Mouse (Mus musculus) liver, embryonic 15.5 days (tissue): ENCODE data around the gene Muc20. TPM values are rescaled to one million over a fixed set of nuclear protein-coding genes. Genes with fewer than 3 reads are reported as not detected.

ENCODE experiments used
- ATAC-seq: fragments of 200-750 bp; cut with Nextera tagmentation; 2 replicates; pipeline ENCODE4 v1.8.0; 2017; ENCODE audit warnings: moderate number of reproducible peaks, mild to moderate bottlenecking, moderate library complexity; ENCODE audit not compliant: insufficient read depth
- H3K27ac ChIP-seq: fragments of 300-500 bp; sonication (generic); replicated peaks from 2 replicates; pipeline ENCODE4 v1.5.1; 2015; ENCODE audit warnings: mild to moderate bottlenecking, inconsistent platforms
- H3K27me3 ChIP-seq: fragments of 300-500 bp; sonication (generic); 2 replicates; pipeline ENCODE4 v1.6.1; 2015; ENCODE audit warnings: mild to moderate bottlenecking, inconsistent platforms
- H3K36me3 ChIP-seq: fragments of 300-500 bp; sonication (generic); replicated peaks from 2 replicates; pipeline ENCODE4 v1.6.1; 2015; ENCODE audit warnings: moderate library complexity, mild to moderate bottlenecking, inconsistent platforms
- H3K4me1 ChIP-seq: fragments of 300-500 bp; sonication (generic); replicated peaks from 2 replicates; pipeline ENCODE4 v1.6.1; 2015; ENCODE audit warnings: inconsistent platforms
- H3K4me2 ChIP-seq: fragments of 300-500 bp; sonication (generic); 2 replicates; pipeline ENCODE4 v1.6.1; 2015; ENCODE audit warnings: moderate library complexity, mild to moderate bottlenecking, inconsistent platforms
- H3K4me3 ChIP-seq: fragments of 300-500 bp; sonication (generic); replicated peaks from 2 replicates; pipeline ENCODE4 v1.5.1; 2015; ENCODE audit warnings: mild to moderate bottlenecking, inconsistent platforms
- H3K9ac ChIP-seq: fragments of 300-500 bp; sonication (generic); 2 replicates; pipeline ENCODE4 v1.6.1; 2015; ENCODE audit warnings: moderate library complexity, mild to moderate bottlenecking, inconsistent platforms
- H3K9me3 ChIP-seq: fragments of 300-500 bp; sonication (generic); replicated peaks from 2 replicates; pipeline ENCODE4 v1.6.1; 2016; ENCODE audit warnings: inconsistent platforms
- WGBS: fragments of 180-500 bp; shearing (Covaris S2); methylation state at CpG from one replicate; pipeline ENCODE4 v1.1.7; 2015; ENCODE audit warnings: mixed read lengths; ENCODE audit not compliant: insufficient replicate concordance; 5-methylcytosine and 5-hydroxymethylcytosine counted together
- polyA plus RNA-seq: library from polyadenylated mRNA; unstranded; fragments of >200 nt; fragmentation: Nextera tagmentation; extraction: Ambion mirVana; gene quantifications from 2 replicates; pipeline ENCODE4 v1.2.1, GENCODE M21; 2015

Gene Muc20
- polyA plus RNA-seq, 1 experiment from 2014 or later: 0.10 TPM

- no peak for ATAC-seq
- Histone ChIP-seq H3K36me3 (no peaks in the 10 kb centered on the region), H3K27ac (no peak overlapping the region), H3K9ac (no peak overlapping the region), H3K27me3 (no peaks in the 10 kb centered on the region), H3K4me2 (no peak overlapping the region), H3K4me3 (no peak overlapping the region), H3K4me1 (no peaks in the 10 kb centered on the region; the same call in 1 of the 2 replicates), H3K9me3 (no peaks in the 10 kb centered on the region)
- 50% methylated on average over 6 of the region's 6 CpGs for WGBS
These were observed 51.4 kb downstream of the Muc20 start for GRCm38 (mm10) chr16:32745852-32746251.

GRCm38 (mm10) chr16:32742712-32743111 is 54.5 kb downstream of the Muc20 start:
- WGBS: 62% methylated on average over 2 of the region's 2 CpGs
- Histone ChIP-seq H3K4me3 (no peak overlapping the region), H3K4me2 (no peak overlapping the region), H3K27ac (no peak overlapping the region), H3K4me1 (peaks cover 3% of the 10 kb centered on the region; the same call in 1 of the 2 replicates), H3K9me3 (no peaks in the 10 kb centered on the region), H3K36me3 (no peaks in the 10 kb centered on the region), H3K27me3 (no peaks in the 10 kb centered on the region), H3K9ac (no peak overlapping the region)
- no peak for ATAC-seq

- 64% methylated on average over 9 of the region's 9 CpGs for WGBS
- no peak for ATAC-seq
- Histone ChIP-seq H3K4me2 (no peak overlapping the region), H3K27me3 (no peaks in the 10 kb centered on the region), H3K4me1 (peaks cover 3% of the 10 kb centered on the region; the same call in 1 of the 2 replicates), H3K9me3 (no peaks in the 10 kb centered on the region), H3K4me3 (no peak overlapping the region), H3K9ac (no peak overlapping the region), H3K27ac (no peak overlapping the region), H3K36me3 (no peaks in the 10 kb centered on the region)
These were observed 55.9 kb downstream of the Muc20 start for GRCm38 (mm10) chr16:32741366-32741765.

- no peaks in the 10 kb centered on the region for H3K9me3 ChIP-seq
- no peak overlapping the region for H3K4me2 ChIP-seq
- no peak for ATAC-seq
- H3K9ac ChIP-seq: no peak overlapping the region
- no peaks in the 10 kb centered on the region for H3K36me3 ChIP-seq
- no peak overlapping the region for H3K4me3 ChIP-seq
- WGBS: 49% methylated on average over 8 of the region's 8 CpGs
- H3K27ac ChIP-seq: no peak overlapping the region
- H3K27me3 ChIP-seq: no peaks in the 10 kb centered on the region
- peaks cover 3% of the 10 kb centered on the region; the same call in 1 of the 2 replicates for H3K4me1 ChIP-seq
These were observed 57.1 kb downstream of the Muc20 start for GRCm38 (mm10) chr16:32740003-32740663.

- H3K4me1 ChIP-seq: 0 out of 2 replicates have a peak, but pooled peaks cover 3% of the 10 kb centered on the region
- no peak overlapping the region for H3K27ac ChIP-seq
- H3K36me3 ChIP-seq: no peaks in the 10 kb centered on the region
- no peak overlapping the region for H3K4me2 ChIP-seq
- 0 out of 2 replicates have a peak, but pooled peaks cover 3% of the 10 kb centered on the region for H3K27me3 ChIP-seq
- WGBS: 42% methylated on average over 3 of the region's 3 CpGs
- H3K4me3 ChIP-seq: no peak overlapping the region
- H3K9ac ChIP-seq: no peak overlapping the region
- H3K9me3 ChIP-seq: no peaks in the 10 kb centered on the region
- ATAC-seq: no peak
These were observed 61.2 kb downstream of the Muc20 start for GRCm38 (mm10) chr16:32736022-32736421.

GRCm38 (mm10) chr16:32735586-32735985 is 61.6 kb downstream of the Muc20 start, which contains the start of gene Muc4:
Gene Muc4, plus strand, starts transcription at chr16:32735886.
- no peaks in the 10 kb centered on the region for H3K36me3 ChIP-seq
- no peak for ATAC-seq
- H3K9ac ChIP-seq: no peak within 1 kb of the TSS
- 0 out of 2 replicates have a peak, but pooled peaks cover 3% of the 10 kb centered on the region for H3K27me3 ChIP-seq
- no peak within 1 kb of the TSS for H3K4me3 ChIP-seq
- no peak within 1 kb of the TSS for H3K4me2 ChIP-seq
- H3K4me1 ChIP-seq: 0 out of 2 replicates have a peak, but pooled peaks cover 3% of the 10 kb centered on the region
- H3K27ac ChIP-seq: no peak within 1 kb of the TSS
- H3K9me3 ChIP-seq: no peaks in the 10 kb centered on the region
- 70% methylated on average over 2 of the region's 2 CpGs for WGBS

- no peak overlapping the region for H3K4me2 ChIP-seq
- 0 out of 2 replicates have a peak, but pooled peaks cover 3% of the 10 kb centered on the region for H3K27me3 ChIP-seq
- H3K27ac ChIP-seq: no peak overlapping the region
- ATAC-seq: no peak
- WGBS: 61% methylated on average over 3 of the region's 3 CpGs
- no peaks in the 10 kb centered on the region for H3K9me3 ChIP-seq
- H3K4me3 ChIP-seq: no peak overlapping the region
- H3K4me1 ChIP-seq: 0 out of 2 replicates have a peak, but pooled peaks cover under 1% of the 10 kb centered on the region
- no peaks in the 10 kb centered on the region for H3K36me3 ChIP-seq
- H3K9ac ChIP-seq: no peak overlapping the region
These were observed 64.0 kb downstream of the Muc20 start for GRCm38 (mm10) chr16:32733213-32733612.

GRCm38 (mm10) chr16:32728730-32729129 is 68.5 kb downstream of the Muc20 start:
- 0 out of 2 replicates have a peak, but pooled peaks have one; percentile 44 for ATAC-seq
- H3K36me3 ChIP-seq: no peaks in the 10 kb centered on the region
- H3K9ac ChIP-seq: no peak overlapping the region
- WGBS: 52% methylated on average over 1 of the region's 1 CpGs
- H3K27ac ChIP-seq: no peak overlapping the region
- no peaks in the 10 kb centered on the region for H3K27me3 ChIP-seq
- H3K4me2 ChIP-seq: no peak overlapping the region
- H3K9me3 ChIP-seq: no peaks in the 10 kb centered on the region
- no peak overlapping the region for H3K4me3 ChIP-seq
- peaks cover 6% of the 10 kb centered on the region; the same call in 1 of the 2 replicates for H3K4me1 ChIP-seq

- no peaks in the 10 kb centered on the region for H3K36me3 ChIP-seq
- H3K4me1 ChIP-seq: peaks cover 11% of the 10 kb centered on the region; the same call in 1 of the 2 replicates
- H3K4me2 ChIP-seq: no peak overlapping the region
- no peak overlapping the region for H3K4me3 ChIP-seq
- no peak overlapping the region for H3K27ac ChIP-seq
- no peak overlapping the region for H3K9ac ChIP-seq
- no peaks in the 10 kb centered on the region for H3K9me3 ChIP-seq
- no peaks in the 10 kb centered on the region for H3K27me3 ChIP-seq
- no peak for ATAC-seq
These were observed 69.0 kb downstream of the Muc20 start for GRCm38 (mm10) chr16:32728240-32728639.

Other genes with a start within 250 kb of the Muc20 start
- 285 and 299 TPM in 2 replicates for gene Tfrc, start 188.5 kb downstream of the Muc20 start, polyA plus RNA-seq
- 4.5 and 4.7 TPM in 2 replicates for gene Tnk2, start 153.6 kb downstream of the Muc20 start, polyA plus RNA-seq
- 0.67 and 0.77 TPM in 2 replicates for gene Muc4, start 61.5 kb downstream of the Muc20 start, polyA plus RNA-seq
- gene Smbd1, start 13.0 kb upstream of the Muc20 start, polyA plus RNA-seq: 0.18 TPM in 1 of 2 replicates, not detected in the other
- gene Fyttd1, start 80.1 kb upstream of the Muc20 start, polyA plus RNA-seq: 21.0 and 26.8 TPM in 2 replicates
- 5.0 and 5.8 TPM in 2 replicates for gene Rubcn, start 80.3 kb upstream of the Muc20 start, polyA plus RNA-seq
- gene Lrch3, start 116.7 kb upstream of the Muc20 start, polyA plus RNA-seq: 5.7 and 6.2 TPM in 2 replicates